Mouse (Mus musculus): Measurements from ENCODE around the gene Gm20431.

DNA sequence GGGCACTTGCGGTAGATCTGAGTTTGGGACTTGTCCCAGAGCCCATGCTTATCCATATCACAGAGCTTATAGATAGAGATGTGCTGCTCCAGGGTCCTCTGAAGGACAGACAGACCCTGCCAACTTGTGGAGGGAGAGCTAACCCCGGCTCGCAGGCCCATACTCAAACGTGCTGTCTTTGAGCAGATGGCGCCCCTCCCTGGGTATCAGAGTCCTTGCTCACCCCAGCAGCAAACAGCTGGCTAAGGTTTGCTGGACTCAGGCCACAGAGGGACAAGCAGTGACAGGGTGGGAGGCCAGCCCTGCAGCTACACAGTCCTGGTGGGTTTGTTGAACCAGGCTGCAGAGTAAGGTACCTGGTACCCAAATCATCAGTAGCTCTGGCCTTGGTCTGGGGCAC is 58.3 kb downstream of the Gm20431 start:
- TF ChIP-seq POLR2A (IDR thresholded peaks at IDR 0.05; ENCODE audit: borderline replicate concordance, insufficient read depth, low read length), result no peak
- TF ChIP-seq CTCF (IDR thresholded peaks at IDR 0.05; ENCODE audit: borderline replicate concordance, insufficient read depth, low read depth, low read length), result no peak

All from cerebellum, adult 2 months (tissue).